Mouse (Mus musculus) olfactory bulb, adult 2 months (tissue): ENCODE results near the gene Skap1. TPM values are rescaled to one million over a fixed set of nuclear protein-coding genes. Genes with fewer than 3 reads are reported as not detected.

Source experiments
- H3K27ac ChIP-seq: fragments of 200-500 bp; 2 replicates; pipeline ENCODE4 v1.5.1; 2012; ENCODE audit warnings: low read depth, low read length; ENCODE audit not compliant: insufficient read depth
- H3K4me1 ChIP-seq: fragments of 200-500 bp; 2 replicates; pipeline ENCODE4 v1.6.1; 2012; ENCODE audit warnings: low read length; ENCODE audit not compliant: control insufficient read depth, insufficient read depth
- H3K4me3 ChIP-seq: fragments of 200-500 bp; 2 replicates; pipeline ENCODE4 v1.5.1; 2012; ENCODE audit warnings: mild to moderate bottlenecking, low read depth, low read length, moderate library complexity; ENCODE audit not compliant: insufficient read depth
- CTCF ChIP-seq: fragments of 200-500 bp; IDR thresholded peaks from 2 replicates; pipeline ENCODE4 v1.5.1; 2012; ENCODE audit warnings: low read depth, mild to moderate bottlenecking, low read length, moderate library complexity; ENCODE audit not compliant: insufficient read depth
- POLR2A ChIP-seq: fragments of 200-500 bp; IDR thresholded peaks from 2 replicates; pipeline ENCODE4 v1.6.1; 2012; ENCODE audit warnings: mild to moderate bottlenecking, low read depth, low read length, moderate library complexity; ENCODE audit not compliant: insufficient read depth
- WGBS: fragments of 180-500 bp; shearing (Covaris S2); methylation state at CpG from one replicate; pipeline ENCODE4 v1.1.7; 2018; 5-methylcytosine and 5-hydroxymethylcytosine counted together
- polyA plus RNA-seq: library from polyadenylated mRNA; stranded (reverse); fragments of >200 nt; gene quantifications from 2 replicates; pipeline ENCODE4 v1.2.4, GENCODE M21; 2012; ENCODE audit warnings: low replicate concordance; ENCODE audit not compliant: missing spikeins, insufficient read depth, insufficient read length

Skap1 gene
- polyA plus RNA-seq, 1 experiment, result not detected

DNA sequence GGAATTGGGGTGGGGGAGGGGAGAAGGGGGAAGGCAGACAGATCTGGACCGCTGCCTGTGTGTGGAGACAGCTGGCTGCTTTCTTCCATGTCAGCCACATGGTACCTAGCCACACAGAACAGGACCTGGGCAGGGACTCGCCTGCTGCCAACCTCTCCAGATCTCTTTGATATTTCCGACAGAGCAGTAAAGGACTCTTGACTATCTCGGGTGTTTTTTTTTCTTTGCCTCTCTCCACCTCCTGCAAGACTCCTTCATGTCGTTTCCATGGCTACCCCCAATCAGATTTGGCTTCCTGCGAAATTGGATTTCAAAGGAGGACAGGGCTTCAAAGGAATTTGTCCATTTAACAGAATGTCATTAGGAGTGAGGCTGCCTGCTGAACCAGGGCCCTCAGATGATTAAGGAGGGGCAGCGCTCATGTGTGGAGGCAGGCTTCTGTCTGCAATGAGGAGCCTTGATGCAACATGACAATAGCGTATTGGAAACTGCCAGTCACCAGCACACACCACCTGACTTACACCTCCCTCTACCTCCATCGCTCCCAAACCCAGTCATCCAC, 2.1 kb upstream of the Skap1 start:
- TF ChIP-seq POLR2A (no peak), CTCF (no peak)
- Histone ChIP-seq H3K27ac (no peak overlapping the region), H3K4me3 (no peak overlapping the region), H3K4me1 (peaks cover 15% of the 10 kb centered on the region)
- 31% methylated on average over 9 of the region's 9 CpGs for WGBS

DNA sequence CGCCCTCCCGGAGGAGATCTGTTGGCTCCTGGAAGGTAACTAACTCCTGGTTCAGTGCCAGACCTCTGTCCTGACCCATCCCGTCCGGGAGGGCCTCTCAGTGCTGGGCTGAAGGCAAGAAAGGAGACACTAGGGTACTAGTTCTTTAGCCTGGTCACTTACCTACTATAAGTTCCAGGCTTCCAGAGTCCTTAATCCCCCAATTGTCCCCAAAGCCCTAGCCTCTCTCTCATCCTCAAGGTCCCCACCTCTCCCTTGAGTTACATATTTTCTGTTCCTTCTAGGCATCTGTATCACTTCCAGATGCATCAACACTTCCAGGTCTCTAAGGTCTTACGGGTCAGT, 295 bp downstream of the Skap1 start:
- no peak overlapping the region for H3K27ac ChIP-seq
- WGBS, result 36% methylated on average over 5 of the region's 5 CpGs
- no peak for TF ChIP-seq CTCF
- TF ChIP-seq POLR2A, result no peak
- peaks cover 15% of the 10 kb centered on the region for H3K4me1 ChIP-seq
- H3K4me3 ChIP-seq, result peak overlapping the region; percentile 7; the same call in 1 of the 2 replicates

DNA sequence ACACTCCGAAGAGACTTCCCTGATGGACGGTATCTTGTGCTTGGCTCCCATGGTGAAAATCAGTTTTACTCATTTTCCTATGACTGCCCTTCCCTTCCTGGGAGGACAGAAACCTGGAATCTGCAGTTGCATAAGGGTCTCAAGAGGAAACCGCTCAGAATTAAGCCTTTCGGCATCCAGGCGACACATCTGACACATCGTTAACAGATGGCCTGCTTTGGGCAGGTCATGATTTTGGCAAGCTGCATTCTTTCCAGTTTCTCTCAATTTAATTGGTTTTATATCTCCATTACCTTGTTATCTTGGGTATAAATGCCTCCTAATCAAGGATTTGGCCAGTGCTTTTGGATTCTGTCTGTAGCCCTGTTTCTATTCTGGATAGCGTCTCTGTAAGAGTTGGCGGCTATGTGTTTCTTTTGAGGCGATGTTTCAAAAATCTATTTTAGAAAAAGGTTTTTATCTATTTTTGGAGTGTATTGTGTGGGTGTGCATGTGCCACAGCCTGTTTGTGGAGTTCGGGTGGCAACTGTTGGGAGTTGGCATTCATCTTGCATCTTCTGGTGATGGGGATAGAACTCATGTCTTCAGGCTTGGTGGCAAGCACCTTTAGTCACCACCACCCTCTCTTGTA, 1.1 kb downstream of the Skap1 start:
- TF ChIP-seq CTCF, result no peak
- TF ChIP-seq POLR2A, result no peak
- WGBS, result 76% methylated on average over 10 of the region's 10 CpGs
- H3K4me1 ChIP-seq, result peaks cover 15% of the 10 kb centered on the region
- H3K27ac ChIP-seq, result no peak overlapping the region
- no peak overlapping the region for H3K4me3 ChIP-seq

DNA sequence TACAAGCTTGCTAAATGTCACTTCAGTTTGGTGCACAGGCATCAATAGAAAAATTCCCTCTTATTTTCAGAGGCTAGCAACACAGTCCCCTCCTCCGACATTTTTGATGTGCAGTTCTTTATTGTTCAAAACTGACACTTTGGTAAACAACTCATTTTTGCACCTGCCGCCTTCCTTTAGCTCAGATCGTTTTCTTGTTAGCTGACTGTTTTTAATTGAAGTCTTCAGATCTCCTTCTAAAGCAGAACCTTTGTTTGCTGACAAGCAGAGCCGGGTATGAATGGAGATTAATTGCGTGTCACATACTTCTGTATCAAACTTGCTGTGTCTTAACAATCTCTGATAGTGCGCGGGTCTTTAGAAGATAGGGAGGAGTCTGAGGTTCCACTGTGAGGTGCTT, 2.0 kb downstream of the Skap1 start:
- TF ChIP-seq POLR2A (no peak), CTCF (no peak)
- peaks cover 15% of the 10 kb centered on the region for H3K4me1 ChIP-seq
- no peak overlapping the region for H3K4me3 ChIP-seq
- H3K27ac ChIP-seq, result no peak overlapping the region
- 31% methylated on average over 7 of the region's 7 CpGs for WGBS

DNA sequence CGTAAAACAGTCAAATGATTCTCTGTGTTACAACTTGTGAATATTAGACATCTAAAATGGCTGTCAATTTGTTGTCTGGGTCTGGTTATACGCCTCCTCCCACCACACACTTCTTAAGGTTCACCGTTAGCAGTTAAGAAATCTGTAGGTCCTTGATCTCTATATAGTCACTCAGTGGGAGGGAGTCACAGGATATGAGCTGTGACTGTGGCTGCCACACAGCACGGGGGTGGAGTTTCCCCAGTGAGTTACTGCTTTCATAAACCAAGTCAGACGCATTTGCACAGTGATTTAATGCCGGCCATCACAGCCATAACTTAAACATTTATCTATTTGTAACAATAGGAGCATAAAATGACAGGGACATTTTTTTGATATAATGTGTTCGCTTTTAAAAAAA, 2.6 kb downstream of the Skap1 start:
- H3K4me3 ChIP-seq, result no peak overlapping the region
- TF ChIP-seq POLR2A (no peak), CTCF (no peak)
- no peak overlapping the region for H3K27ac ChIP-seq
- WGBS, result 59% methylated on average over 7 of the region's 7 CpGs
- peaks cover 15% of the 10 kb centered on the region for H3K4me1 ChIP-seq

DNA sequence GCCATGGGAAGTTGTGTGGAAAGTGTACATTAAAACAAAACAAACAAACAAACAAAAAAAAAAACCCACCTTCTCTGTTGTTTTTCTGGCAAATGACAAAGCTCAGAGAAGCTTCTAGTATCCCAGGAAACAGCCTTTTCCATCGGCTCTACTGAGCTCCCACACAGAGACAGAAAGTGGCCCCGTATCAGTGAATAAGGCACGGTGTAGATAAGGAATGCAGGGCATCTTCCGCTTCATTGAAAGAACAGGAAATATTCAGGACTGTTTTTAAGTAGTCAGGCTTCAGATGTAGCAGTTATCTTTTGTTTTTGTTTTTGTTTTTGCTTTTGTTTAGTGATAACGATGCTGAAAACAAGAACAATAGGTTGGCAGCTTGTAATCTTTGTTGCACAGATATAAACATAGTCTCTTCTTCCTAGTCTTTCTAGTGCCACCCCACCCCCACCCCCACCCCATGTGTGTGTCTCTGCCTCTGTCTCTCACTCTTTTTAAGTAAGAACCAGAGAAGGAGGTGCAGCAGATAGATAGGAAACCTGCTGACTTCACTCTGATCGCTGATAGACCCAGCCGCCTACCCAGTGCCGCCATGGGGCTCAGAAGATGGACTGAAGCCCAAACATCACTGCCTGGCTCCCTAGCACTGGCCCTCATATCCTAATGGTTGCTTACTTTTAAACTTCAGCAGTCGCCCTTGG, 3.8 kb downstream of the Skap1 start:
- no peak overlapping the region for H3K27ac ChIP-seq
- WGBS, result 54% methylated on average over 9 of the region's 9 CpGs

DNA sequence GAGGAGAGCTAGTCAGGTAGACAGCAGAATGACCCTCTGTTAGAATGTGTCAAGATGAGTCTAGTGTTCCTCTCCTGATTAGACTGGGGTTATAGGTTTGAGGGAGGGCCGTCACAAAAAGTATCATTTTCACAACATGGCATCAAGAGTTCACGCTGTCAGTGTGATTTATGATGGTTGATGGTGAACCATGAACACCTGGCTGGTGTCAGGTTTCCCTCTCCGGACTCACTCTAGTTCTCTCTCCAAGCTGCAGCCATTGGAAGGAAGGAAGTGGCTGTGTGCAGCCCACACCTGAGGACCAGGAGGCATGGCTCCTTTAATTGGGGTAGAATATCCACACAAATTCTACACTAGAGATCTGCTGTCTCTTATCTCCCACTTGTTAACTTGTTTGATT, 18.3 kb downstream of the Skap1 start:
- H3K27ac ChIP-seq, result no peak overlapping the region
- H3K4me3 ChIP-seq, result no peak overlapping the region
- no peak for TF ChIP-seq CTCF
- TF ChIP-seq POLR2A, result no peak
- 87% methylated on average over 3 of the region's 3 CpGs for WGBS
- H3K4me1 ChIP-seq, result no peaks in the 10 kb centered on the region

More for the DNA sequence above, 3.8 kb downstream of the Skap1 start:
- Histone ChIP-seq H3K4me3 (no peak overlapping the region), H3K4me1 (peaks cover 9% of the 10 kb centered on the region)
- TF ChIP-seq POLR2A (no peak), CTCF (no peak)

DNA sequence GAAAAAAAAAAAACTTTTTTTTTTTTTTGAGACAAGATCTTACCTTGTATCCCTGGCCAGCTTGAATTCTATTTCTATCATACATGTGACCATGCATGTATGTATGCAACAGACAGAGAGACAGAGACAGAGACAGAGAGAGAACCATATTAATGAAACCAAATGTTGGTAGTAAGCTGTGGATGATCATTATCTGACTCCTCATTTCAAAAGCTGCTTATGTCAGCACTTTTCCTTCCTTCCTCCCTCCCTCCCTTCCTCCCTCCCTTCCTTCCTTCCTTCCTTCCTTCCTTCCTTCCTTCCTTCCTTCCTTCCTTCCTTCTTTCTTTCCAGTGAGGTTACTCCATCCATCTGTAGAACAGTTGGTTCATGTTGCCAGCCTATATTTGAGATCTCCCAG, 18.8 kb downstream of the Skap1 start:
- Histone ChIP-seq H3K4me1 (no peaks in the 10 kb centered on the region), H3K4me3 (no peak overlapping the region), H3K27ac (no peak overlapping the region)
- TF ChIP-seq CTCF, result no peak
- no peak for TF ChIP-seq POLR2A

DNA sequence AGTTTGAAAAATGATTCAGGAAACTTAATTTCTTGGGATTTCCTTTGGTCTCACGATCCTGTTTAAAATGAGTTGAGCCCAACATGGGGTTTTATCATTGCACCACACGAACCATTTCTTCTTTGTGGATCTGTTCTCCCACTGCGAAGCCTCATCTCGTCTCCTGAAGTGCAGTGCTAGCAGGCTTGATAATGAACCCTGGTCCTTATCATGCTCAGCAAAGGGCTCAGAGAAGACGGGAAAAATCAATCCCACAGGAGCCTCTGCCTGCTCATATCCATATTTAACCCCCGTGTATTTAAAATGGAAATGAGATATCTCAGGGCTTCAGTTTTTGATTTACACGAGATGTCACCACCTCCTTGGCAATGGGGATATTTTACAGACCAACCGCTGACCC, 34.1 kb downstream of the Skap1 start:
- WGBS, result 71% methylated on average over 8 of the region's 8 CpGs
- Histone ChIP-seq H3K4me1 (no peaks in the 10 kb centered on the region), H3K4me3 (no peak overlapping the region), H3K27ac (no peak overlapping the region)
- TF ChIP-seq CTCF, result no peak
